Mouse (Mus musculus): ENCODE measurements at regions not wholly inside any gene's neighbourhood (a gene's known extent, or its start where the extent isn't known, plus 50 kb on each side); places are given as distances from the start of the nearest gene placed in this dataset.

DNA sequence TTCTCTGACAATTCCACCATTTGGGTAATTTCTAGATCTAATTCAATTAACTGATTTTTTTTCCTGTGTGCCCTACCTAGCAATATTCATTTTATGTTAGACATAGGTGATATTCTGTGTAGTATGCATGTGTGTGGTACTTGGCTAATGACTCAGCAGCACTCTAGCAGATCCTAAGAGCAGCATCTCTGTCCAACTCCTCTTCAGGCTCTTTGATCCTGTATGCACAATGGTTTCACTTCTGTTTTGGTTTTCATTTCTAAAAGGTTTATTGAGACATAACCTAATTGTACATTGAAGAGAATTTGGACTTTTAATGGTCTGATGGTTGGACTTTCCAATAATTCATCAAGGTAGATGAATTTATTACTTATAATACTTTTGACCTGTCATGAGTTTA, 308.8 kb upstream of the Gm765 start:
- no peak for TF ChIP-seq CTCF (IDR thresholded peaks at IDR 0.05; ENCODE audit: borderline replicate concordance, insufficient read depth, low read length)
- TF ChIP-seq POLR2A (IDR thresholded peaks at IDR 0.05; ENCODE audit: low read depth, low read length), result no peak

All from embryonic fibroblast, embryonic 13.5 days (primary cell).